Mouse (Mus musculus): Measurements from ENCODE around the gene Phf7. TPM values are rescaled to one million over a fixed set of nuclear protein-coding genes. Genes with fewer than 3 reads are reported as not detected.

Gene Phf7
- polyA plus RNA-seq, 1 experiment: 4.5 TPM

- no peak for TF ChIP-seq GATA1 (IDR thresholded peaks at IDR 0.05; ENCODE audit: low read length)
Observed at GRCm38 (mm10) chr14:31211854-31212253, 39.3 kb downstream of the Phf7 start.

- TF ChIP-seq GATA1 (IDR thresholded peaks at IDR 0.05; ENCODE audit: low read length): no peak
Observed at GRCm38 (mm10) chr14:31209133-31209557, 42.0 kb downstream of the Phf7 start.

- no peak for TF ChIP-seq GATA1 (IDR thresholded peaks at IDR 0.05; ENCODE audit: low read length)
Observed at GRCm38 (mm10) chr14:31208084-31208483, 43.0 kb downstream of the Phf7 start, which contains the start of gene Tnnc1. TSS of gene Tnnc1 (plus strand) at chr14:31208312.

GRCm38 (mm10) chr14:31207070-31207830 lies 43.9 kb downstream of the Phf7 start:
- no peak for TF ChIP-seq GATA1 (IDR thresholded peaks at IDR 0.05; ENCODE audit: low read length)

- TF ChIP-seq GATA1 (IDR thresholded peaks at IDR 0.05; ENCODE audit: low read length): no peak
Observed at GRCm38 (mm10) chr14:31206472-31206981, 44.6 kb downstream of the Phf7 start.

- no peak for TF ChIP-seq GATA1 (IDR thresholded peaks at IDR 0.05; ENCODE audit: low read length)
Observed at GRCm38 (mm10) chr14:31205562-31206467, 45.3 kb downstream of the Phf7 start.

GRCm38 (mm10) chr14:31205244-31205561 lies 45.9 kb downstream of the Phf7 start:
- no peak for TF ChIP-seq GATA1 (IDR thresholded peaks at IDR 0.05; ENCODE audit: low read length)

GRCm38 (mm10) chr14:31204844-31205243 lies 46.3 kb downstream of the Phf7 start:
- no peak for TF ChIP-seq GATA1 (IDR thresholded peaks at IDR 0.05; ENCODE audit: low read length)

GRCm38 (mm10) chr14:31200038-31200437 lies 51.1 kb downstream of the Phf7 start:
- TF ChIP-seq GATA1 (IDR thresholded peaks at IDR 0.05; ENCODE audit: low read length): no peak

- TF ChIP-seq GATA1 (IDR thresholded peaks at IDR 0.05; ENCODE audit: low read length): no peak
Observed at GRCm38 (mm10) chr14:31199599-31199998, 51.5 kb downstream of the Phf7 start.

GRCm38 (mm10) chr14:31197547-31198516 lies 53.3 kb downstream of the Phf7 start:
- no peak for TF ChIP-seq GATA1 (IDR thresholded peaks at IDR 0.05; ENCODE audit: low read length)

- no peak for TF ChIP-seq GATA1 (IDR thresholded peaks at IDR 0.05; ENCODE audit: low read length)
Observed at GRCm38 (mm10) chr14:31195968-31196367, 55.1 kb downstream of the Phf7 start.

GRCm38 (mm10) chr14:31195521-31195920 lies 55.6 kb downstream of the Phf7 start:
- TF ChIP-seq GATA1 (IDR thresholded peaks at IDR 0.05; ENCODE audit: low read length): no peak

GRCm38 (mm10) chr14:31194891-31195513 lies 56.1 kb downstream of the Phf7 start:
- TF ChIP-seq GATA1 (IDR thresholded peaks at IDR 0.05; ENCODE audit: low read length): no peak

GRCm38 (mm10) chr14:31194441-31194840 lies 56.7 kb downstream of the Phf7 start:
- no peak for TF ChIP-seq GATA1 (IDR thresholded peaks at IDR 0.05; ENCODE audit: low read length)

Data from G1E-ER4 (cell line).